Mouse (Mus musculus) forebrain, embryonic 10.5 days (tissue): ENCODE measurements around the gene Grik4. TPM values are rescaled to one million over a fixed set of nuclear protein-coding genes. Genes with fewer than 3 reads are reported as not detected.

Experiments used
- DNase-seq: peaks from one replicate; pipeline ENCODE4 v3.0.0-alpha.2; 2017; ENCODE audit warnings: low spot score; ENCODE audit errors: extremely low spot score
- H3K27ac ChIP-seq: fragments of 300-500 bp; sonication (generic); 2 replicates; pipeline ENCODE4 v1.5.1; 2016; ENCODE audit warnings: mild to moderate bottlenecking
- H3K27me3 ChIP-seq: fragments of 300-500 bp; sonication (generic); 2 replicates; pipeline ENCODE4 v1.6.1; 2016; ENCODE audit warnings: mild to moderate bottlenecking; ENCODE audit not compliant: poor library complexity, severe bottlenecking
- H3K36me3 ChIP-seq: fragments of 300-500 bp; sonication (generic); replicated peaks from 2 replicates; pipeline ENCODE4 v1.6.1; 2016; ENCODE audit warnings: mild to moderate bottlenecking, moderate library complexity
- H3K4me1 ChIP-seq: fragments of 300-500 bp; sonication (generic); 2 replicates; pipeline ENCODE4 v1.6.1; 2016
- H3K4me3 ChIP-seq: fragments of 300-500 bp; sonication (generic); 2 replicates; pipeline ENCODE4 v1.5.1; 2016; ENCODE audit warnings: mild to moderate bottlenecking, moderate library complexity
- H3K9me3 ChIP-seq: fragments of 300-500 bp; sonication (generic); 2 replicates; pipeline ENCODE4 v1.6.1; 2016; ENCODE audit warnings: mild to moderate bottlenecking, moderate library complexity
- WGBS: fragments of 180-500 bp; shearing (Covaris S2); methylation state at CpG from one replicate; pipeline ENCODE4 v1.1.7; 2016; 5-methylcytosine and 5-hydroxymethylcytosine counted together
- polyA plus RNA-seq: library from polyadenylated mRNA; unstranded; fragments of >200 nt; fragmentation: Nextera tagmentation; extraction: Ambion mirVana; gene quantifications from 2 replicates; pipeline ENCODE4 v1.2.1, GENCODE M21; 2016

Gene Grik4
- polyA plus RNA-seq, 1 experiment from 2014 or later: 1.0 TPM

GRCm38 (mm10) chr9:42896421-42897210, 47.7 kb downstream of the Grik4 start:
- 4% methylated on average over 16 of the region's 16 CpGs for WGBS
- H3K9me3 ChIP-seq: peaks cover 2% of the 10 kb centered on the region; the same call in 1 of the 2 replicates
- H3K4me3 ChIP-seq: peak overlapping the region; percentile 63

GRCm38 (mm10) chr9:42892765-42893164, 51.5 kb downstream of the Grik4 start:
- H3K9me3 ChIP-seq: peaks cover 2% of the 10 kb centered on the region; the same call in 1 of the 2 replicates
- no peak overlapping the region for H3K4me3 ChIP-seq
- H3K27me3 ChIP-seq: peaks cover 65% of the 10 kb centered on the region
- H3K27ac ChIP-seq: no peak overlapping the region
- DNase-seq: no peak
- H3K4me1 ChIP-seq: peaks cover 26% of the 10 kb centered on the region
- WGBS: 89% methylated on average over 8 of the region's 8 CpGs
- no peaks in the 10 kb centered on the region for H3K36me3 ChIP-seq

More at GRCm38 (mm10) chr9:42896421-42897210, 47.7 kb downstream of the Grik4 start:
- peak overlapping the region; percentile 84; the same call in 1 of the 2 replicates for H3K27ac ChIP-seq
- peaks cover 38% of the 10 kb centered on the region for H3K4me1 ChIP-seq
- DNase-seq: peak; percentile 37
- H3K27me3 ChIP-seq: peaks cover 86% of the 10 kb centered on the region
- H3K36me3 ChIP-seq: no peaks in the 10 kb centered on the region

GRCm38 (mm10) chr9:42887930-42888329, 56.4 kb downstream of the Grik4 start:
- Histone ChIP-seq H3K27ac (no peak overlapping the region), H3K36me3 (no peaks in the 10 kb centered on the region), H3K27me3 (peaks cover 26% of the 10 kb centered on the region), H3K4me3 (no peak overlapping the region), H3K9me3 (peaks cover 2% of the 10 kb centered on the region; the same call in 1 of the 2 replicates), H3K4me1 (peaks cover 27% of the 10 kb centered on the region)
- 77% methylated on average over 4 of the region's 4 CpGs for WGBS
- no peak for DNase-seq

- H3K27ac ChIP-seq: no peak overlapping the region
- H3K9me3 ChIP-seq: no peaks in the 10 kb centered on the region
- H3K4me1 ChIP-seq: peaks cover 31% of the 10 kb centered on the region
- peaks cover 23% of the 10 kb centered on the region for H3K27me3 ChIP-seq
- no peaks in the 10 kb centered on the region for H3K36me3 ChIP-seq
- WGBS: 67% methylated on average over 15 of the region's 15 CpGs
- H3K4me3 ChIP-seq: no peak overlapping the region
- no peak for DNase-seq
Observed at GRCm38 (mm10) chr9:42886112-42886766, 58.1 kb downstream of the Grik4 start.

- Histone ChIP-seq H3K4me3 (no peak overlapping the region), H3K9me3 (no peaks in the 10 kb centered on the region), H3K4me1 (peaks cover 35% of the 10 kb centered on the region), H3K27me3 (peaks cover 19% of the 10 kb centered on the region), H3K36me3 (no peaks in the 10 kb centered on the region), H3K27ac (no peak overlapping the region)
- no peak for DNase-seq
- WGBS: 67% methylated on average over 8 of the region's 8 CpGs
Observed at GRCm38 (mm10) chr9:42885566-42885965, 58.7 kb downstream of the Grik4 start.

- Histone ChIP-seq H3K36me3 (no peaks in the 10 kb centered on the region), H3K27me3 (peaks cover 18% of the 10 kb centered on the region), H3K4me1 (peaks cover 35% of the 10 kb centered on the region), H3K27ac (no peak overlapping the region), H3K4me3 (no peak overlapping the region), H3K9me3 (no peaks in the 10 kb centered on the region)
- DNase-seq: no peak
- WGBS: 70% methylated on average over 11 of the region's 11 CpGs
Observed at GRCm38 (mm10) chr9:42885123-42885522, 59.2 kb downstream of the Grik4 start.

- WGBS: 86% methylated on average over 10 of the region's 10 CpGs
Observed at GRCm38 (mm10) chr9:42883006-42883759, 61.1 kb downstream of the Grik4 start.

GRCm38 (mm10) chr9:42882313-42882712, 62.0 kb downstream of the Grik4 start:
- H3K36me3 ChIP-seq: no peaks in the 10 kb centered on the region
- peaks cover 37% of the 10 kb centered on the region for H3K4me1 ChIP-seq
- WGBS: 63% methylated on average over 11 of the region's 11 CpGs
- H3K4me3 ChIP-seq: no peak overlapping the region
- no peak for DNase-seq
- H3K9me3 ChIP-seq: no peaks in the 10 kb centered on the region
- H3K27ac ChIP-seq: no peak overlapping the region
- H3K27me3 ChIP-seq: peaks cover 29% of the 10 kb centered on the region

More at GRCm38 (mm10) chr9:42883006-42883759, 61.1 kb downstream of the Grik4 start:
- H3K27me3 ChIP-seq: peaks cover 27% of the 10 kb centered on the region
- no peaks in the 10 kb centered on the region for H3K36me3 ChIP-seq
- H3K4me1 ChIP-seq: peaks cover 36% of the 10 kb centered on the region
- DNase-seq: no peak
- no peak overlapping the region for H3K4me3 ChIP-seq
- no peaks in the 10 kb centered on the region for H3K9me3 ChIP-seq
- H3K27ac ChIP-seq: no peak overlapping the region

GRCm38 (mm10) chr9:42881040-42881439, 63.3 kb downstream of the Grik4 start:
- DNase-seq: no peak
- Histone ChIP-seq H3K4me3 (no peak overlapping the region), H3K9me3 (no peaks in the 10 kb centered on the region), H3K27ac (no peak overlapping the region), H3K27me3 (peaks cover 29% of the 10 kb centered on the region), H3K4me1 (peaks cover 27% of the 10 kb centered on the region), H3K36me3 (no peaks in the 10 kb centered on the region)
- WGBS: 78% methylated on average over 8 of the region's 8 CpGs

GRCm38 (mm10) chr9:42878401-42878800, 65.9 kb downstream of the Grik4 start:
- Histone ChIP-seq H3K4me3 (no peak overlapping the region), H3K36me3 (no peaks in the 10 kb centered on the region), H3K27ac (no peak overlapping the region), H3K9me3 (no peaks in the 10 kb centered on the region), H3K4me1 (peaks cover 16% of the 10 kb centered on the region), H3K27me3 (peaks cover 24% of the 10 kb centered on the region)
- no peak for DNase-seq
- WGBS: 27% methylated on average over 7 of the region's 7 CpGs

GRCm38 (mm10) chr9:42872885-42873284, 71.4 kb downstream of the Grik4 start:
- Histone ChIP-seq H3K27ac (no peak overlapping the region), H3K9me3 (no peaks in the 10 kb centered on the region), H3K4me3 (no peak overlapping the region), H3K36me3 (no peaks in the 10 kb centered on the region), H3K4me1 (peaks cover 21% of the 10 kb centered on the region), H3K27me3 (peaks cover 8% of the 10 kb centered on the region)
- 79% methylated on average over 6 of the region's 6 CpGs for WGBS
- no peak for DNase-seq

GRCm38 (mm10) chr9:42871681-42872080, 72.6 kb downstream of the Grik4 start:
- Histone ChIP-seq H3K27ac (no peak overlapping the region), H3K9me3 (no peaks in the 10 kb centered on the region), H3K27me3 (peaks cover 15% of the 10 kb centered on the region), H3K36me3 (no peaks in the 10 kb centered on the region), H3K4me1 (peaks cover 21% of the 10 kb centered on the region), H3K4me3 (no peak overlapping the region)
- WGBS: 92% methylated on average over 4 of the region's 4 CpGs
- no peak for DNase-seq
